Mouse (Mus musculus) embryonic facial prominence, embryonic 13.5 days (tissue): ENCODE data around the gene Timm17a. TPM values are rescaled to one million over a fixed set of nuclear protein-coding genes. Genes with fewer than 3 reads are reported as not detected.

Experiments
- ATAC-seq: fragments of 200-750 bp; cut with Nextera tagmentation; 2 replicates; pipeline ENCODE4 v1.8.0; 2017; ENCODE audit warnings: low read depth; ENCODE audit not compliant: insufficient number of reproducible peaks, insufficient read depth, low FRiP score, low TSS enrichment
- H3K27ac ChIP-seq: fragments of 300-500 bp; sonication (generic); 2 replicates; pipeline ENCODE4 v1.5.1; 2015; ENCODE audit warnings: moderate library complexity, mild to moderate bottlenecking, inconsistent platforms
- H3K27me3 ChIP-seq: fragments of 300-500 bp; sonication (generic); 2 replicates; pipeline ENCODE4 v1.6.1; 2015; ENCODE audit warnings: mild to moderate bottlenecking, inconsistent platforms
- H3K36me3 ChIP-seq: fragments of 300-500 bp; sonication (generic); 2 replicates; pipeline ENCODE4 v1.6.1; 2015; ENCODE audit warnings: mild to moderate bottlenecking, inconsistent platforms
- H3K4me1 ChIP-seq: fragments of 300-500 bp; sonication (generic); 2 replicates; pipeline ENCODE4 v1.6.1; 2015; ENCODE audit warnings: inconsistent platforms
- H3K4me2 ChIP-seq: fragments of 300-500 bp; sonication (generic); 2 replicates; pipeline ENCODE4 v1.6.1; 2015; ENCODE audit warnings: moderate library complexity, mild to moderate bottlenecking, inconsistent platforms
- H3K4me3 ChIP-seq: fragments of 300-500 bp; sonication (generic); 2 replicates; pipeline ENCODE4 v1.5.1; 2015; ENCODE audit warnings: mild to moderate bottlenecking, inconsistent platforms
- H3K9ac ChIP-seq: fragments of 300-500 bp; sonication (generic); 2 replicates; pipeline ENCODE4 v1.6.1; 2015; ENCODE audit warnings: mild to moderate bottlenecking, inconsistent platforms
- H3K9me3 ChIP-seq: fragments of 300-500 bp; sonication (generic); 2 replicates; pipeline ENCODE4 v1.6.1; 2016; ENCODE audit warnings: inconsistent platforms
- WGBS: fragments of 180-500 bp; shearing (Covaris S2); methylation state at CpG from one replicate; pipeline ENCODE4 v1.1.7; 2015; ENCODE audit warnings: mixed read lengths; 5-methylcytosine and 5-hydroxymethylcytosine counted together
- polyA plus RNA-seq: library from polyadenylated mRNA; unstranded; fragments of >200 nt; fragmentation: Nextera tagmentation; extraction: Ambion mirVana; gene quantifications from 2 replicates; pipeline ENCODE4 v1.2.1, GENCODE M21; 2015

Timm17a gene
- 165 and 192 TPM in 2 replicates for polyA plus RNA-seq

DNA sequence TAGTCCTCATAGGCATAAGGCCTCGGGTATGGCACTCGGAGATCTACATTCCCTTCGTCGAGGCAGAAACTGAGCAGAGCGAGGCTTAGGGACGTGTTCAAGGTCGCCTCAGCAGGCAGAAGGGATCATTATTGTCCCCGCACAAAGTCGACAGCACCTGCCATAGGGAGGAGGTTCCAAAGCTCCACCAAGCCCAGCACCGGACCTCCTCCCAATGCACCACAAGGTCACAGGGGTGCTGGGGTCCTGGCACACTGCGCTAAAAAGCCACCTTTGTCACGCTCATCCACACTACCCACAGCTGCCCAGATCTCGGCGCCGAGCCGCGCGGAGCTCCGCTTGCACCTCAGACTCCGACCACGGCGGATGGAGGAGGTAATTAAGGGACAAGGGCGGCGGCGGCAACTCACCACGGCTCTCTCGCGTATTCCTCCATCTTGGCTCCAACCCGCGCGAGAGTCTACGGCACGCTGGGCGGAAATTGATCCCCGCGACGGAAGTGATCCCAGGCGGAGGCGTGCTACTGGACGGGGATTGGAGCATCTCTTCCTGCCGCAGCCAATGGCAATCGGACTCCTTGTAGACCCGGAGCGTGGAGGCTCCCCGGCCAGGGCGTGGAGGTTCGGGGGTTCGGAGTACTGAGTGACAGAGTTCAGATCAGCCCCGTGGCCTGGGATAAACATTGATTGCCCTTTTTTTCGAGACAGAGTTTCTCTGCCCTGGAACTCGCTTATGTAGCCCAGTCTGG, at the start of gene Timm17a:
TSS of gene Timm17a (minus strand) at position 495 of the 748 bp plus-strand sequence.
- H3K27ac ChIP-seq, result peak within 1 kb of the TSS; percentile 86
- ATAC-seq, result peak; percentile 99
- no peaks in the 10 kb centered on the region for H3K27me3 ChIP-seq
- no peaks in the 10 kb centered on the region for H3K9me3 ChIP-seq
- peak within 1 kb of the TSS; percentile 85 for H3K4me2 ChIP-seq
- H3K4me1 ChIP-seq, result peaks cover 17% of the 10 kb centered on the region
- peaks cover 21% of the 10 kb centered on the region for H3K36me3 ChIP-seq
- peak within 1 kb of the TSS; percentile 96 for H3K4me3 ChIP-seq
- under 1% methylated on average over 51 of the region's 51 CpGs for WGBS
- H3K9ac ChIP-seq, result peak within 1 kb of the TSS; percentile 99

DNA sequence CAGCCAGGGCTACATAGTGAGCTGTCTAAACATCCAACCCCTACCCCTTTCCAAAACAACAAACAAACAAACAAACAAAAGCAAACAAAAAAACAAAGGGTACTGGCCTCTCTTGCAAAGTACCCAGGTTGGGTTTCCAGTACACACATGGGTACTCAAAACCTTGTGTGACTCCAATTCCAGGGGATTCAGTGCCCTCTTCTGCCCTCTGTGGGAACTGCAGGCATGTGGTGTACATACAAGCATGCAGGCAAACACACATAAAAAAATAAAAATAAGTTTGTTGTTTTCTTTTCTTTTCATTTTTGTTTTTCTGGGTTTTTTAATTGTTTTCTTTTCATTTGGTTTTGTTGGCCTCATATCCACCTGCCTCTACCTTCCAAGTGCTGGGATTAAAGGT, 48.5 kb upstream of the Timm17a start:
- H3K4me1 ChIP-seq, result no peaks in the 10 kb centered on the region
- H3K9me3 ChIP-seq, result peaks cover 3% of the 10 kb centered on the region; the same call in 1 of the 2 replicates
- no peak overlapping the region for H3K27ac ChIP-seq
- no peaks in the 10 kb centered on the region for H3K36me3 ChIP-seq
- no peak overlapping the region for H3K4me3 ChIP-seq
- no peaks in the 10 kb centered on the region for H3K27me3 ChIP-seq
- H3K4me2 ChIP-seq, result no peak overlapping the region
- no peak overlapping the region for H3K9ac ChIP-seq
- no peak for ATAC-seq

DNA sequence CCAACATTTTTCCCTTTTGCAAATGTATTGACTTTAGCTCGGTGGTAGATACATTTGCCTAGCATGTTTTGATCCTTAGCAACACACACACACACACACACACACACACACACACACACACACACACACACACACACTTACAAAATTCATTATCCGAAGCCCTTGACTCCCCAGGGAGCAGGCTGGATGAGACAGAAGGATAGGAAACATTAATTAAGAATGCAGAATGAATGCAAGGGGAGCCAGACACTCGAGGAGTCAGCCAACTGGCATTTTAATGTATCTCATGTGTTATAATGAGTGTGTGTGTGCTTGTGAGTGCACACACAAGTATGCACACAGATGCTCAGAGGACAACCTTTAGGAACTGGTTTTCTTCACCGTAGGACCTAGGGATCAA, 47.9 kb upstream of the Timm17a start:
- no peak overlapping the region for H3K4me3 ChIP-seq
- peaks cover 3% of the 10 kb centered on the region; the same call in 1 of the 2 replicates for H3K9me3 ChIP-seq
- H3K27ac ChIP-seq, result no peak overlapping the region
- no peak overlapping the region for H3K9ac ChIP-seq
- H3K36me3 ChIP-seq, result no peaks in the 10 kb centered on the region
- WGBS, result 79% methylated on average over 4 of the region's 4 CpGs
- H3K4me1 ChIP-seq, result no peaks in the 10 kb centered on the region
- ATAC-seq, result no peak
- no peaks in the 10 kb centered on the region for H3K27me3 ChIP-seq
- H3K4me2 ChIP-seq, result no peak overlapping the region

DNA sequence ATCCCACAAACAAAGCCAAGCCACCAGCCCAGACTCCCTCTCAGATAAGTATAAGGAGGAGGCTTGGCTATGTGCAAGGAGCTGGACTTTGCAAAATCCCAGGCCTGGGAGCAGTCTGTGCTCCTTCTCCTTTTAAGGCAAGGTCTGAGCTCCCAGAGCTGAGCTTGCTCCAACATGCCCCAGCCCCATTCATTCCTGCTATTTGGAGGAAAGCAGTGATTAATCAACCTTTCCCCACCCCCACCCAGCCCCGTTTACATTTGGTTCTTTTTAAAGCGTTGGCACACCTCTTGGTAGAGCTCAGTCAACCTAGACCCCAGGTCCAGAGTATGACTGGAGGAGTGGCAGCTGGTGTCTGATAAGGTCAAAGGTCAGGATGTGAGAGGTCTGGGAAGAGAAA, 45.5 kb upstream of the Timm17a start:
- Histone ChIP-seq H3K4me3 (no peak overlapping the region), H3K27me3 (no peaks in the 10 kb centered on the region), H3K4me2 (no peak overlapping the region), H3K27ac (no peak overlapping the region), H3K4me1 (no peaks in the 10 kb centered on the region), H3K9ac (no peak overlapping the region), H3K9me3 (peaks cover 3% of the 10 kb centered on the region; the same call in 1 of the 2 replicates), H3K36me3 (no peaks in the 10 kb centered on the region)
- 34% methylated on average over 2 of the region's 2 CpGs for WGBS
- no peak for ATAC-seq

DNA sequence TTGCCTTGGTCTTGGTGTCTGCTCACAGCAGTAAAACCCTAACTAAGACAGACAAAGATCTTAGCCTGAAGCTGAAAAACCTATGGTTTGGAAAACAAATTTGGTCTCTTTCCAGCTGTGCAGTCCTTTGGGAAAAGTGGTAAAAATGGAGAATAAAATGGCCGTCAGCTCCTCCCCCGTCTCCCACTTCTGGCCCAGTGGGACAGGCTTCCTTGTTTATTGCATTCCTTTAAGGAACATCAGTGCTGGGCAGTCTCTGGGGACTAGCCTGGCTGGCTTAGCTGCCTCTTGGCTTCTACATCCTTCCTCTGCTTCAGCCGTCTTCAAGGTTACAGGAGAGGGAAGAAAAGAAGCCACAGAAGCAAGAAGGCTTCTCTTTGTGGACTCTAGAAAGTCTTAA, 38.4 kb upstream of the Timm17a start:
- no peak overlapping the region for H3K4me2 ChIP-seq

DNA sequence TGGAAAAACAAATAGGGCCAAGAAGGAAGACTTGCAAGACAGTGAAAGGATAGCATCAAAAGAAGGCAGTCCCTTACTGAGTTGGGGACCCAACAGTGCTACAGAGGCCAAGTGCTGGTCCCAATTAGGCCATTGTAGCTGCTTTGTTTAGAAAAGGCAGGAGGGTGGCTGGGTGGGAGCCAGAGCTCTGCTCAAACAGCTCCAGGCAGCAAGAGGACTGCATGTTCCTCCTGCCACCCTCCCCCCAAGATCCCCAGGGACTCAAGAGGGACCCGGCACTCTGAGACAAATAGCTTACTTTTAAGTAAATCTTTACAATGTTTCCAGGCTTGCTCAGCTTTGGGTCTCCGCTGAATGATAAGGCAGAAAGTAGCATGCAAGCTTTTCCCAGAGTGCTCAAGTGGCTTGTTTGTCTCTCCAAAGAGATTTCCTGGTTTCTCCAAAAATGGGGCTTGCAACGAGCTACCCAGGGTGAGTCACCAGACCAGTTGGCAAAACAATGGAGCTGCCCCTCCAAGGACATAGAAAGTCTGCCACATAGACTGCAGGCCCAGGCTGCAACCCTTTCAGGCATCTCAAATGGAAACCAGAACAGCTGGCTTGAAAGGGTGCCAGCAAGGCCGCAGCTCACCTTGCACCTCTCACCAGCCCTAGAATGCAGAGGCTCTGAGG, 34.1 kb upstream of the Timm17a start:
- Histone ChIP-seq H3K36me3 (no peaks in the 10 kb centered on the region), H3K27me3 (no peaks in the 10 kb centered on the region), H3K9ac (no peak overlapping the region), H3K4me2 (no peak overlapping the region), H3K27ac (peak overlapping the region; percentile 34; the same call in 1 of the 2 replicates), H3K4me1 (peaks cover 10% of the 10 kb centered on the region; the same call in 1 of the 2 replicates), H3K9me3 (no peaks in the 10 kb centered on the region), H3K4me3 (no peak overlapping the region)
- WGBS, result 50% methylated on average over 4 of the region's 4 CpGs
- ATAC-seq, result 0 out of 2 replicates have a peak, but pooled peaks have one; percentile 20

More for the DNA sequence above, 38.4 kb upstream of the Timm17a start:
- no peak overlapping the region for H3K27ac ChIP-seq
- no peak overlapping the region for H3K9ac ChIP-seq
- no peaks in the 10 kb centered on the region for H3K36me3 ChIP-seq
- H3K4me1 ChIP-seq, result peaks cover 10% of the 10 kb centered on the region; the same call in 1 of the 2 replicates
- no peaks in the 10 kb centered on the region for H3K27me3 ChIP-seq
- no peaks in the 10 kb centered on the region for H3K9me3 ChIP-seq
- H3K4me3 ChIP-seq, result no peak overlapping the region
- 65% methylated on average over 3 of the region's 3 CpGs for WGBS
- no peak for ATAC-seq

DNA sequence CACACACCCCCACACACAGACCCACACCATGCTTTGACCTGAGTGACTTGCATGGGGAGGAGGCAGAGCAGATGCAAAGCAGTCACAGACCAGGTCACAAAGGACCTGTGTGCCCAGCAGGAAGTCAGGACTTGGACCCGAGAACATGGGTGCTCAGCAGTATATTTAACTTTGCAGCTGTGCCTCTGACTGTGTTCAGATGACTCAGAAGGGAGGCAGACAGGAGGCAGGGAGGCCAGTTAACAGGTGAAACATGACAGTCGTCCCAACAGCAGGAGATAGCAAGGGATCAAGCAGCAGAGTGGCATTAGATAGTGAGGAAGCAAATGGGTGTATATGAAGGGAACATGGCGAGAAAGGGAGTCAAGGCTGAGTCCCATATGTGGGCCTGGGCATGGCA, 33.3 kb upstream of the Timm17a start:
- Histone ChIP-seq H3K4me2 (no peak overlapping the region), H3K9me3 (no peaks in the 10 kb centered on the region), H3K27me3 (no peaks in the 10 kb centered on the region), H3K36me3 (no peaks in the 10 kb centered on the region), H3K4me1 (peaks cover 10% of the 10 kb centered on the region; the same call in 1 of the 2 replicates), H3K27ac (no peak overlapping the region), H3K4me3 (no peak overlapping the region), H3K9ac (no peak overlapping the region)
- 67% methylated on average over 3 of the region's 3 CpGs for WGBS
- ATAC-seq, result no peak

DNA sequence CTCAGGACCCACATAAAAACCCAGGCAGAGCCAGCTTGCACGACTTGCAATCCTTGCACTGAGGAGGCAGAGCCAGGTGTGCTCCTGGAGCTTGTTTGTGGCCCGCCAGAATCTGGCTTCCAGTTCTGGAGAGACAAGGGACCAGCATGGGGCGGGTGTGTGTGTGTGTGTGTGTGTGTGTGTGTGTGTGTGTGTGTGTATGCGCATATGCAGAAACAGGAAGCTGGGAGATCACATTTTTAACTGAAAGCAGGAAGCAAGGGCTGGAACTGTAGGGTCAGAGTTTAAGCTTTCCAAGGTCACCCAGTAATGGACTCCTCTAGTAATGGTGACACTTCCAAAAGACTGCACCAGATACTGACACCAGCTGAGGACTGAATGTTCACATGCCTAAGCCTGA, 30.4 kb upstream of the Timm17a start:
- no peak overlapping the region for H3K9ac ChIP-seq
- no peak overlapping the region for H3K4me3 ChIP-seq
- no peaks in the 10 kb centered on the region for H3K36me3 ChIP-seq
- H3K4me2 ChIP-seq, result no peak overlapping the region
- H3K27me3 ChIP-seq, result no peaks in the 10 kb centered on the region
- H3K4me1 ChIP-seq, result peaks cover 10% of the 10 kb centered on the region; the same call in 1 of the 2 replicates
- WGBS, result 61% methylated on average over 4 of the region's 4 CpGs
- no peak for ATAC-seq
- H3K9me3 ChIP-seq, result no peaks in the 10 kb centered on the region
- H3K27ac ChIP-seq, result no peak overlapping the region

DNA sequence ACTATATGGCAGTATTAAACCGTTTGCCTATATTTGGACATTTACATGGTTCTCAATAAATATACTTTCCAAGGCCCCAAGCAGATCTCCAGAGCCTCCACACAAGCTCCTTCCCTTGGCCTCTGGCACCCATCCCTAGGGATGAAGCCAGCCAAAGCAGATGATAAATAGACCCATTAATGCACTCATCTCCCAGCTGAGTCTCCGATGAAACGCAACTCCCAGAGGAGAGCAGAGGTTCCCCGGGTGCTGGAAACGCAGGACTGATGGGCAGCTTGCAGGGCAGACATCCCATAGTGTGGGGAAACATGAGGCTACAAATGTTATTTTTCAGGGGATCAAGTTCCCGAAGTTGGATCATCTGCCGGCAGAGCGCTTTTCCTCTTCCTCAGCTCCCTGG, 28.4 kb upstream of the Timm17a start:
- no peak overlapping the region for H3K9ac ChIP-seq
- no peak overlapping the region for H3K27ac ChIP-seq
- WGBS, result 76% methylated on average over 8 of the region's 8 CpGs
- no peak for ATAC-seq
- H3K9me3 ChIP-seq, result no peaks in the 10 kb centered on the region
- H3K27me3 ChIP-seq, result no peaks in the 10 kb centered on the region
- H3K4me3 ChIP-seq, result no peak overlapping the region
- H3K4me2 ChIP-seq, result no peak overlapping the region
- H3K36me3 ChIP-seq, result no peaks in the 10 kb centered on the region
- no peaks in the 10 kb centered on the region for H3K4me1 ChIP-seq

DNA sequence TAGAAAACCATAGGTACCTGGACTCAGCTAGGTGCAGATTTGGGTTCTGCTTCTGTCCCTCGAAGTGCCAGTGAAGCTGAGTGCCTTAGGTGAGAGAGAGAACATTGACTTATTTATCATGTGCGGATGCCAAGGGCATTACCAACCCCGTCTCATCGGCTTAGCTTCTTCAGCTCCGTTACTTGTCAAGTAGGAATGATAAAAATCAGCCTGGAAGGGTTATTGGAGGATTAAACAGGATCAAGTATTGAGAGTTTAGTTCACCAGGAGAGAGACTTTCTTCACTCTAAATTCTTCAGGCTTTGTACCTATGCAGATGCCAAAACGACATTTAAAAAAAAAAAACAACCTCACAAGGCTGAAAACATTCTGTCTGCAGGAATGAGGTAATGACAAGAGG, 17.0 kb upstream of the Timm17a start:
- H3K27ac ChIP-seq, result no peak overlapping the region
- H3K9ac ChIP-seq, result no peak overlapping the region
- no peaks in the 10 kb centered on the region for H3K36me3 ChIP-seq
- no peak overlapping the region for H3K4me2 ChIP-seq
- H3K4me3 ChIP-seq, result no peak overlapping the region
- ATAC-seq, result no peak
- H3K9me3 ChIP-seq, result no peaks in the 10 kb centered on the region
- H3K27me3 ChIP-seq, result no peaks in the 10 kb centered on the region
- H3K4me1 ChIP-seq, result no peaks in the 10 kb centered on the region; the same call in 1 of the 2 replicates
- WGBS, result 58% methylated on average over 6 of the region's 6 CpGs

DNA sequence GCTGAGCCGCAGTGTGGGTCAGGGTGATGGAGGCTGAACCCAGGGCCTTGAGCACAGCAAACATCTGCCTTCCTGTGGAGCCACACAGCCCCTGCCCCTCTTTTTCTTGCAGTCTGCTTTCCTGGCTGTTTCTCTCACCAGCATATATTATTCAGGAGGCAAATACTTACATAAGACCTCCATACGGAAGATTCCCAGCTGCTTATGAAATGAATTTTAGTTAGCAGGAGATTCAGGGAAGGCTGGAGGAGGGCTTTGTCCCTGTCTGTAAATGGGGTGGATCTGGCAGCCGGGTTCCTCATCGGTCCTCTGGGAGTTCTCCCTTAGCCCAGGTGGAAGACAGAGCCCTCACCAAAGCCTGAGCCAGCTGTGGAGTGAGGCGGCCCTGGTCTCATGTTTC, 14.8 kb upstream of the Timm17a start:
- no peak for ATAC-seq
- no peaks in the 10 kb centered on the region for H3K36me3 ChIP-seq
- no peaks in the 10 kb centered on the region for H3K9me3 ChIP-seq
- no peaks in the 10 kb centered on the region for H3K27me3 ChIP-seq
- no peak overlapping the region for H3K4me2 ChIP-seq
- WGBS, result 55% methylated on average over 5 of the region's 5 CpGs
- H3K9ac ChIP-seq, result no peak overlapping the region
- H3K27ac ChIP-seq, result no peak overlapping the region
- H3K4me1 ChIP-seq, result peaks cover 21% of the 10 kb centered on the region
- no peak overlapping the region for H3K4me3 ChIP-seq

DNA sequence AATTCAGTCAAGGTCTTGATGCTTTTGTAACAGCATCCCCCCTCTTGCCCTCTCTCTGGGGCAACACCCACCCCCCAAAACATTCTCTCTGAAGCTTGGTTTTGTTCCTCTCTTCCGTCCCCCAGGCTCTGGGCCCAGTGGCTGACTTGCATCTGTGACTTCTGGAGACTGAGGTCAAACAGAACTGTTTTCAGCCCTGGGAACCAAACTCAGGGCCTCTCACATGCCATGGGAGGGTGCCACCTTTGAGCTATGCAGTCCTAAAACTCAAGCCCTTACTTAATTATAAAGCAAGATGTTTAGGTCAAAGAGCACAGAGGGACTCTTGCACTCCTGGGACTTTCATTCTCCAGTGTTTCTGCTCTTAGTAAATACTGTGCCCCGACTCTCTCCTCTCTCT, 12.4 kb upstream of the Timm17a start:
- H3K9ac ChIP-seq, result no peak overlapping the region
- no peak overlapping the region for H3K4me2 ChIP-seq
- H3K36me3 ChIP-seq, result no peaks in the 10 kb centered on the region
- no peaks in the 10 kb centered on the region for H3K27me3 ChIP-seq
- H3K4me1 ChIP-seq, result peaks cover 23% of the 10 kb centered on the region
- ATAC-seq, result no peak
- H3K9me3 ChIP-seq, result no peaks in the 10 kb centered on the region
- H3K27ac ChIP-seq, result no peak overlapping the region
- WGBS, result 83% methylated on average over 2 of the region's 2 CpGs
- H3K4me3 ChIP-seq, result no peak overlapping the region
